Mouse (Mus musculus): Measurements from ENCODE around the gene BC004004. TPM values are rescaled to one million over a fixed set of nuclear protein-coding genes. Genes with fewer than 3 reads are reported as not detected.
"Not testable (repeated sequence)": the region's sequence is repeated elsewhere in the genome, so short reads cannot be mapped to it uniquely, and the experiment has no call there.

Gene BC004004
- total RNA-seq, 1 experiment from 2014 or later: 77.2 TPM

GRCm38 (mm10) chr17:29256507-29256906, 12.1 kb upstream of the BC004004 start:
- ATAC-seq (replicated peaks in 1 of 2; ENCODE audit: insufficient read depth in 1 of 2, low FRiP score in 2 of 2, low TSS enrichment in 1 of 2, low read depth in 1 of 2, poor library complexity in 2 of 2, severe bottlenecking in 2 of 2): no peak

- no peak for ATAC-seq (replicated peaks in 1 of 2; ENCODE audit: insufficient read depth in 1 of 2, low FRiP score in 2 of 2, low TSS enrichment in 1 of 2, low read depth in 1 of 2, poor library complexity in 2 of 2, severe bottlenecking in 2 of 2)
Measured at GRCm38 (mm10) chr17:29257001-29257511, 11.5 kb upstream of the BC004004 start.

- 0 out of 4 replicates have a peak, but pooled peaks of 1 of the 2 experiments have one; percentile 14 for ATAC-seq (replicated peaks in 1 of 2; ENCODE audit: insufficient read depth in 1 of 2, low FRiP score in 2 of 2, low TSS enrichment in 1 of 2, low read depth in 1 of 2, poor library complexity in 2 of 2, severe bottlenecking in 2 of 2)
Measured at GRCm38 (mm10) chr17:29258025-29258558, 10.5 kb upstream of the BC004004 start.

- ATAC-seq (replicated peaks in 1 of 2; ENCODE audit: insufficient read depth in 1 of 2, low FRiP score in 2 of 2, low TSS enrichment in 1 of 2, low read depth in 1 of 2, poor library complexity in 2 of 2, severe bottlenecking in 2 of 2): no peak
Measured at GRCm38 (mm10) chr17:29258921-29259320, 9.7 kb upstream of the BC004004 start.

GRCm38 (mm10) chr17:29259489-29259888, 9.1 kb upstream of the BC004004 start:
- ATAC-seq (replicated peaks in 1 of 2; ENCODE audit: insufficient read depth in 1 of 2, low FRiP score in 2 of 2, low TSS enrichment in 1 of 2, low read depth in 1 of 2, poor library complexity in 2 of 2, severe bottlenecking in 2 of 2): peak; percentile 68 to 79

- ATAC-seq (replicated peaks in 1 of 2; ENCODE audit: insufficient read depth in 1 of 2, low FRiP score in 2 of 2, low TSS enrichment in 1 of 2, low read depth in 1 of 2, poor library complexity in 2 of 2, severe bottlenecking in 2 of 2): no peak
Measured at GRCm38 (mm10) chr17:29260501-29260900, 8.1 kb upstream of the BC004004 start.

- no peak for ATAC-seq (replicated peaks in 1 of 2; ENCODE audit: insufficient read depth in 1 of 2, low FRiP score in 2 of 2, low TSS enrichment in 1 of 2, low read depth in 1 of 2, poor library complexity in 2 of 2, severe bottlenecking in 2 of 2)
Measured at GRCm38 (mm10) chr17:29261603-29262258, 6.9 kb upstream of the BC004004 start.

- ATAC-seq (replicated peaks in 1 of 2; ENCODE audit: insufficient read depth in 1 of 2, low FRiP score in 2 of 2, low TSS enrichment in 1 of 2, low read depth in 1 of 2, poor library complexity in 2 of 2, severe bottlenecking in 2 of 2): no peak
Measured at GRCm38 (mm10) chr17:29262259-29262649, 6.3 kb upstream of the BC004004 start.

- 0 out of 4 replicates have a peak, but pooled peaks of 1 of the 2 experiments have one; percentile 4 for ATAC-seq (replicated peaks in 1 of 2; ENCODE audit: insufficient read depth in 1 of 2, low FRiP score in 2 of 2, low TSS enrichment in 1 of 2, low read depth in 1 of 2, poor library complexity in 2 of 2, severe bottlenecking in 2 of 2)
Measured at GRCm38 (mm10) chr17:29263417-29263816, 5.2 kb upstream of the BC004004 start.

- peak; percentile 56 to 67 for ATAC-seq (replicated peaks in 1 of 2; ENCODE audit: insufficient read depth in 1 of 2, low FRiP score in 2 of 2, low TSS enrichment in 1 of 2, low read depth in 1 of 2, poor library complexity in 2 of 2, severe bottlenecking in 2 of 2)
Measured at GRCm38 (mm10) chr17:29263840-29264633, 4.6 kb upstream of the BC004004 start, which contains the start of gene Ppil1. Gene Ppil1 (minus strand): TSS chr17:29264186.

- ATAC-seq (replicated peaks in 1 of 2; ENCODE audit: insufficient read depth in 1 of 2, low FRiP score in 2 of 2, low TSS enrichment in 1 of 2, low read depth in 1 of 2, poor library complexity in 2 of 2, severe bottlenecking in 2 of 2): no peak
Measured at GRCm38 (mm10) chr17:29264760-29265159, 3.8 kb upstream of the BC004004 start.

GRCm38 (mm10) chr17:29267040-29267439, 1.5 kb upstream of the BC004004 start:
- ATAC-seq (replicated peaks in 1 of 2; ENCODE audit: insufficient read depth in 1 of 2, low FRiP score in 2 of 2, low TSS enrichment in 1 of 2, low read depth in 1 of 2, poor library complexity in 2 of 2, severe bottlenecking in 2 of 2): not testable (repeated sequence)

GRCm38 (mm10) chr17:29267931-29268681, 482 bp upstream of the BC004004 start:
- ATAC-seq (replicated peaks in 1 of 2; ENCODE audit: insufficient read depth in 1 of 2, low FRiP score in 2 of 2, low TSS enrichment in 1 of 2, low read depth in 1 of 2, poor library complexity in 2 of 2, severe bottlenecking in 2 of 2): no peak

- no peak for ATAC-seq (replicated peaks in 1 of 2; ENCODE audit: insufficient read depth in 1 of 2, low FRiP score in 2 of 2, low TSS enrichment in 1 of 2, low read depth in 1 of 2, poor library complexity in 2 of 2, severe bottlenecking in 2 of 2)
Measured at GRCm38 (mm10) chr17:29269349-29269706, 740 bp downstream of the BC004004 start.

- no peak for ATAC-seq (replicated peaks in 1 of 2; ENCODE audit: insufficient read depth in 1 of 2, low FRiP score in 2 of 2, low TSS enrichment in 1 of 2, low read depth in 1 of 2, poor library complexity in 2 of 2, severe bottlenecking in 2 of 2)
Measured at GRCm38 (mm10) chr17:29270148-29270698, 1.6 kb downstream of the BC004004 start.

GRCm38 (mm10) chr17:29273156-29273555, 4.6 kb downstream of the BC004004 start:
- no peak for ATAC-seq (replicated peaks in 1 of 2; ENCODE audit: insufficient read depth in 1 of 2, low FRiP score in 2 of 2, low TSS enrichment in 1 of 2, low read depth in 1 of 2, poor library complexity in 2 of 2, severe bottlenecking in 2 of 2)

- ATAC-seq (replicated peaks in 1 of 2; ENCODE audit: insufficient read depth in 1 of 2, low FRiP score in 2 of 2, low TSS enrichment in 1 of 2, low read depth in 1 of 2, poor library complexity in 2 of 2, severe bottlenecking in 2 of 2): no peak
Measured at GRCm38 (mm10) chr17:29273889-29274288, 5.3 kb downstream of the BC004004 start.
